Mouse (Mus musculus): ENCODE data around the gene Dnaaf3. TPM values are rescaled to one million over a fixed set of nuclear protein-coding genes. Genes with fewer than 3 reads are reported as not detected.

Dnaaf3 gene
- polyA plus RNA-seq, 1 experiment from 2014 or later = 0.95 TPM

- Histone ChIP-seq H3K4me3 (ENCODE audit: low read depth, low read length) (no peak overlapping the region), H3K9ac (ENCODE audit: low read length) (no peak overlapping the region), H3K4me1 (ENCODE audit: control insufficient read depth, insufficient read depth, low read length) (peaks cover 28% of the 10 kb centered on the region), H3K36me3 (ENCODE audit: control insufficient read depth, insufficient read depth, low read length) (0 out of 2 replicates have a peak, but pooled peaks cover 3% of the 10 kb centered on the region), H3K9me3 (ENCODE audit: control insufficient read depth, low read length) (no peaks in the 10 kb centered on the region), H3K27me3 (ENCODE audit: control insufficient read depth, insufficient read depth, low read length) (no peaks in the 10 kb centered on the region), H3K27ac (ENCODE audit: low read depth, low read length) (no peak overlapping the region), H3K4me2 (ENCODE audit: low read depth) (no peak overlapping the region)
- ATAC-seq (ENCODE audit: insufficient read depth, low FRiP score, low TSS enrichment) (no peak), DNase-seq (ENCODE audit: low spot score) (no peak)
- 96% methylated on average over 9 of the region's 9 CpGs for WGBS
Measured at GRCm38 (mm10) chr7:4497271-4497903, 34.9 kb downstream of the Dnaaf3 start.

GRCm38 (mm10) chr7:4496468-4496867 is 35.8 kb downstream of the Dnaaf3 start:
- Histone ChIP-seq H3K9ac (ENCODE audit: low read length) (no peak overlapping the region), H3K4me3 (ENCODE audit: low read depth, low read length) (no peak overlapping the region), H3K4me2 (ENCODE audit: low read depth) (no peak overlapping the region), H3K27me3 (ENCODE audit: control insufficient read depth, insufficient read depth, low read length) (no peaks in the 10 kb centered on the region), H3K27ac (ENCODE audit: low read depth, low read length) (no peak overlapping the region), H3K4me1 (ENCODE audit: control insufficient read depth, insufficient read depth, low read length) (peaks cover 28% of the 10 kb centered on the region), H3K9me3 (ENCODE audit: control insufficient read depth, low read length) (no peaks in the 10 kb centered on the region), H3K36me3 (ENCODE audit: control insufficient read depth, insufficient read depth, low read length) (0 out of 2 replicates have a peak, but pooled peaks cover 3% of the 10 kb centered on the region)
- WGBS = 91% methylated on average over 3 of the region's 3 CpGs
- ATAC-seq (ENCODE audit: insufficient read depth, low FRiP score, low TSS enrichment) (no peak), DNase-seq (ENCODE audit: low spot score) (no peak)

GRCm38 (mm10) chr7:4493991-4494390 is 38.3 kb downstream of the Dnaaf3 start:
- no peak for DNase-seq (ENCODE audit: low spot score)
- H3K9me3 ChIP-seq (ENCODE audit: control insufficient read depth, low read length) = no peaks in the 10 kb centered on the region
- no peaks in the 10 kb centered on the region for H3K27me3 ChIP-seq (ENCODE audit: control insufficient read depth, insufficient read depth, low read length)
- no peak overlapping the region for H3K9ac ChIP-seq (ENCODE audit: low read length)
- no peak overlapping the region for H3K4me3 ChIP-seq (ENCODE audit: low read depth, low read length)
- ATAC-seq (ENCODE audit: insufficient read depth, low FRiP score, low TSS enrichment) = no peak
- no peak overlapping the region for H3K27ac ChIP-seq (ENCODE audit: low read depth, low read length)
- H3K36me3 ChIP-seq (ENCODE audit: control insufficient read depth, insufficient read depth, low read length) = 0 out of 2 replicates have a peak, but pooled peaks cover 3% of the 10 kb centered on the region
- H3K4me2 ChIP-seq (ENCODE audit: low read depth) = no peak overlapping the region
- H3K4me1 ChIP-seq (ENCODE audit: control insufficient read depth, insufficient read depth, low read length) = peaks cover 13% of the 10 kb centered on the region
- WGBS = 79% methylated on average over 1 of the region's 1 CpGs

GRCm38 (mm10) chr7:4492284-4493224 is 39.7 kb downstream of the Dnaaf3 start:
- no peak overlapping the region for H3K27ac ChIP-seq (ENCODE audit: low read depth, low read length)
- H3K4me3 ChIP-seq (ENCODE audit: low read depth, low read length) = no peak overlapping the region
- H3K9ac ChIP-seq (ENCODE audit: low read length) = no peak overlapping the region
- 76% methylated on average over 13 of the region's 13 CpGs for WGBS
- H3K9me3 ChIP-seq (ENCODE audit: control insufficient read depth, low read length) = no peaks in the 10 kb centered on the region
- H3K36me3 ChIP-seq (ENCODE audit: control insufficient read depth, insufficient read depth, low read length) = peaks cover 3% of the 10 kb centered on the region; the same call in 1 of the 2 replicates
- no peak for ATAC-seq (ENCODE audit: insufficient read depth, low FRiP score, low TSS enrichment)
- no peak for DNase-seq (ENCODE audit: low spot score)
- no peak overlapping the region for H3K4me2 ChIP-seq (ENCODE audit: low read depth)
- no peaks in the 10 kb centered on the region; the same call in 1 of the 2 replicates for H3K4me1 ChIP-seq (ENCODE audit: control insufficient read depth, insufficient read depth, low read length)
- no peaks in the 10 kb centered on the region for H3K27me3 ChIP-seq (ENCODE audit: control insufficient read depth, insufficient read depth, low read length)

- H3K27ac ChIP-seq (ENCODE audit: low read depth, low read length) = no peak overlapping the region
- no peak for DNase-seq (ENCODE audit: low spot score)
- H3K4me2 ChIP-seq (ENCODE audit: low read depth) = no peak overlapping the region
- H3K9me3 ChIP-seq (ENCODE audit: control insufficient read depth, low read length) = no peaks in the 10 kb centered on the region
- no peaks in the 10 kb centered on the region for H3K4me1 ChIP-seq (ENCODE audit: control insufficient read depth, insufficient read depth, low read length)
- no peak overlapping the region for H3K4me3 ChIP-seq (ENCODE audit: low read depth, low read length)
- H3K36me3 ChIP-seq (ENCODE audit: control insufficient read depth, insufficient read depth, low read length) = no peaks in the 10 kb centered on the region; the same call in 1 of the 2 replicates
- no peak overlapping the region for H3K9ac ChIP-seq (ENCODE audit: low read length)
- ATAC-seq (ENCODE audit: insufficient read depth, low FRiP score, low TSS enrichment) = no peak
- no peaks in the 10 kb centered on the region for H3K27me3 ChIP-seq (ENCODE audit: control insufficient read depth, insufficient read depth, low read length)
- WGBS = 85% methylated on average over 6 of the region's 6 CpGs
Measured at GRCm38 (mm10) chr7:4491308-4491707, 40.9 kb downstream of the Dnaaf3 start.

- no peak overlapping the region for H3K27ac ChIP-seq (ENCODE audit: low read depth, low read length)
- peaks cover 9% of the 10 kb centered on the region; the same call in 1 of the 2 replicates for H3K4me1 ChIP-seq (ENCODE audit: control insufficient read depth, insufficient read depth, low read length)
- no peak overlapping the region for H3K9ac ChIP-seq (ENCODE audit: low read length)
- no peak for ATAC-seq (ENCODE audit: insufficient read depth, low FRiP score, low TSS enrichment)
- H3K36me3 ChIP-seq (ENCODE audit: control insufficient read depth, insufficient read depth, low read length) = peaks cover 22% of the 10 kb centered on the region
- H3K9me3 ChIP-seq (ENCODE audit: control insufficient read depth, low read length) = no peaks in the 10 kb centered on the region
- no peaks in the 10 kb centered on the region for H3K27me3 ChIP-seq (ENCODE audit: control insufficient read depth, insufficient read depth, low read length)
- no peak overlapping the region for H3K4me2 ChIP-seq (ENCODE audit: low read depth)
- no peak for DNase-seq (ENCODE audit: low spot score)
- WGBS = 90% methylated on average over 12 of the region's 12 CpGs
- no peak overlapping the region for H3K4me3 ChIP-seq (ENCODE audit: low read depth, low read length)
Measured at GRCm38 (mm10) chr7:4482281-4482680, 50.0 kb downstream of the Dnaaf3 start.

- WGBS = 23% methylated on average over 6 of the region's 6 CpGs
- Histone ChIP-seq H3K4me2 (ENCODE audit: low read depth) (no peak overlapping the region), H3K9me3 (ENCODE audit: control insufficient read depth, low read length) (no peaks in the 10 kb centered on the region), H3K36me3 (ENCODE audit: control insufficient read depth, insufficient read depth, low read length) (peaks cover 19% of the 10 kb centered on the region), H3K4me3 (ENCODE audit: low read depth, low read length) (no peak overlapping the region), H3K4me1 (ENCODE audit: control insufficient read depth, insufficient read depth, low read length) (peaks cover 9% of the 10 kb centered on the region; the same call in 1 of the 2 replicates), H3K27me3 (ENCODE audit: control insufficient read depth, insufficient read depth, low read length) (peaks cover 4% of the 10 kb centered on the region; the same call in 1 of the 2 replicates), H3K27ac (ENCODE audit: low read depth, low read length) (no peak overlapping the region), H3K9ac (ENCODE audit: low read length) (no peak overlapping the region)
- ATAC-seq (ENCODE audit: insufficient read depth, low FRiP score, low TSS enrichment) (no peak), DNase-seq (ENCODE audit: low spot score) (peak; percentile 60)
Measured at GRCm38 (mm10) chr7:4479674-4480073, 52.6 kb downstream of the Dnaaf3 start.

GRCm38 (mm10) chr7:4478796-4479291 is 53.4 kb downstream of the Dnaaf3 start:
- Histone ChIP-seq H3K9me3 (ENCODE audit: control insufficient read depth, low read length) (no peaks in the 10 kb centered on the region), H3K27ac (ENCODE audit: low read depth, low read length) (peak overlapping the region; percentile 55; the same call in 1 of the 2 replicates), H3K36me3 (ENCODE audit: control insufficient read depth, insufficient read depth, low read length) (peaks cover 16% of the 10 kb centered on the region), H3K4me1 (ENCODE audit: control insufficient read depth, insufficient read depth, low read length) (peaks cover 9% of the 10 kb centered on the region; the same call in 1 of the 2 replicates), H3K27me3 (ENCODE audit: control insufficient read depth, insufficient read depth, low read length) (peaks cover 11% of the 10 kb centered on the region), H3K4me2 (ENCODE audit: low read depth) (peak overlapping the region; percentile 75), H3K4me3 (ENCODE audit: low read depth, low read length) (peak overlapping the region; percentile 43), H3K9ac (ENCODE audit: low read length) (peak overlapping the region; percentile 52)
- DNase-seq (ENCODE audit: low spot score) (no peak), ATAC-seq (ENCODE audit: insufficient read depth, low FRiP score, low TSS enrichment) (no peak)
- WGBS = under 1% methylated on average over 16 of the region's 16 CpGs
